Mouse (Mus musculus): ENCODE results near the gene Adap1.

The Adap1 gene

DNA sequence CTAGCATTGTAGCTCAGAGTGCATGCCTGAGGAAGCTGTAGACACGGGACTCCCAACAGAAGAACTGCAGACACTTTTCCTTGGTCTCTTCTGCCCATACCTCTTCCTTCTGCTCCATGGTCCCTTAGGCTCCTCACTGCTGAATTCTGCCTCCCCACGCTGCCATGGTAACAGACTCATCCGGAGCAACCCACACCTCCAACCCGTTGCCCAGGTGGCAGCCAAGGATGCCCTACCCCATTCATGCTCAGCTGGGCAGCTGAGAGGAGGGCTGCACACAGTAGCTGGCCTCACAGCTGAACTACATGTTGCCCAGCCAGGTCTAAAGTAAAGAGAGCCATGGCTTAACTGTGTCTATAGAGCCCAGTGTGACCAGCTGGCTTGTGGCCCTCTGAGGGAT is 36.8 kb downstream of the Adap1 start:
- CTCF ChIA-PET: no interaction called here

DNA sequence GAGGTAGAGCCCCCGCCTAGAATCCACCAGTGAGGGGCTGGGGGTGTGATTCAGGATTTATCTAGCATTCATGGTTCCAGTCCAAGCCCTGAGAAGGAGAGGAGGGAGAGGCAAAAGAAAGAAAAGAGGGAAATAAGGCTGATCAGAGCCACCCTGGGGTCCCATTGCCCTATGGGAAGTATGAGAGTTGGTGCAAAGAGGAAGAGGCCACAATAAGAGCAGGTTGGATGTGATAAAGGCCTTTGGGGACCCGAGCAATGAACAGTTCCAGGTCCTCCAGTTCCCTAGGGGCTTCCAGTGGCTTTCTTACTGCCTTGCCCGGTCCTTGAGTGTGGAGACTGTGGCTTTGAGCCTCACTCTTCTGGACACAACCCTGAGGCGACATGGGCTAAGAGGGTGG is 37.6 kb downstream of the Adap1 start:
- CTCF ChIA-PET: no interaction called here

DNA sequence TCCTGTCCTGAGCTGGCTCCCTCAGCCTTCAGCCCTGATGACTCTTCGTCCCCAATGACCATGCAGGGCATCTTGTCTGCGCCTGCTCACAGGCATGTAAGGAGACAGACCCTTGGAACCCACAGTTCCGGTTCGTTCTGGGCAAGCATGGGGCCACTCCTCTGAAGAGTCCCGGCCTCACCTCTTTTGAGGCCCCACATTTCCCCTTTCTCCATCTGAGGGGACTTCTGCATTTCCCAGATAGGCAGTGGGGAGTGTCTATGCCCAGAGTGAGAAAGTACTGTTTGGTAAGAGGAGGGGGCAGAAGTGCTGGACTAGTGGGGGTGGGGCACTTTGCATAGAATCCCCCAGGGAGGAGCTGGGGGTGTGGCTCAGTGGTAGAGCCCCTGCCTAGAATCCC is 38.3 kb downstream of the Adap1 start:
- CTCF ChIA-PET: interaction anchor here (0.5 kb wide), 1 partner anchor 715 kb away, joined by 3 read pairs; no protein-coding TSS in a partner anchor

DNA sequence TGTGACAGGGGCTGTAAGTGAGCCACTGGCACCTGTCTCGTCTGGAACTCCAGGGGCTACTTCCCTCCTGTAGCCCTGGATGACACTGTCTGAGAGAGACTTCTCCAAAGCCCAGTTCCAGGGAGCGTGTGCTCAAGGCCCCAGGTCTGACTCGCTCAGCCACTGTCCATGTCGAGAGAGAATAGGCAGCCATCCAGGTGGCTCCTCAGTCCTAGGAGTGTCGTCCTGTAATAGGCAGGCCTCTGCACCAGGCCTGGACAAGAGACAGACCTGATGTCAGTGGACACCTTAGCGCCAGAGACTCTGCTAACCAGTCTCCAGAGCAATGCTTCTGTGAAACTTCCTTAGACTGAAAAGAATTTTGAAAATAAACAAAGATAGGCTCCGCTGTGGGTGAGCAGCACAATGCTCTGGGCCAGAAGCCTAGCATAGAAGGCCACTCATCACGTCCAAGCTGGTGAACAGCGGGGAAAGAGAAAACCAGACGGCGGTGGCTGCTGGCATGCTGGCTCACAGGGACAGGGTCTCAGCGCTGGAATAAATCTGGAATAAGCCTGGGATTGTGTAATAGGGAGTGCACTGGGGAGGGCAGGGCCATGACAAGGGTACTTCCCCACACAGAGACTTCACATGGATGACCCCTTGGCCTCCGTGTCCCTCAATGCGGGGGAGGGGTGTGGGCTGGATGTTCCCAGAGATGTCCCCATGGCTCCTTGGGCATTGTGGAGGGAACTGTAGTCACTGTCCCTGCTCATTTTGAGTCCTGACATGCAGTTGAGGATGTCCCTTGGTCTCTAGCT is 39.1 kb downstream of the Adap1 start:
- CTCF ChIA-PET: no interaction called here

DNA sequence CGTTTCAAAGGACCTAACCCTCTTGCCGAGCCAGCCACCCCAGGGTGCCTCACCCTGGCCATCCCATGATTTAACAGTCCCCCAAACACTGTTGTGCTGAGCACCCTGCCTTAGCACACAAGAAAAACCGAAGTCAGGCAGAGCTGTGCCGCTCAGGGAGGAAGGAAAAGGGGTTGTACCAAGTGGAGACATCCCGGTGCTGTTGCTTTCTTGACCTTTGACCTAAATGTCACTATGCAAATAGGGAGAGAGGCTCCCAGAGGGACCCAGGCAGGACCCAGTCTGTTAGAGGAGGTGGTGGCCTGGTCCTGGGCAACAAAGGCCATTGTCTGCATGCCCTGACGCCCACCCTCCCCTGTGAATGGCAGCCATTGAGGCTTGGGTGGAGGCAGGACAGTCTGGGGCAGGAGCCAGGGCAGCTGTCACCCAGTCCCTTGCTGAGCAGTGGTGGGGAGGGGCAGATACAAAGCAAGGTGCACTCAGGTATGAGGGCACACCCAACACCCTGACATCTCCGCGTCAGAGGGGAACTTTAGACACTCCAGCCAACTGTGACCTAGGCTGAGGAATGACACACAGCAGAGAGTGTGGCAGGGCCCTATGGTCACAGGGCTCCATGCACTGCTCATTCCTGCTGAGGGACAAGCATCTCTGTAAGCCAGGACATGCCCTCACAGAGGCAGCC is 39.9 kb downstream of the Adap1 start:
- CTCF ChIA-PET: interaction anchor here (1.5 kb wide), 1 partner anchor 16 kb away, joined by 3 read pairs; no protein-coding TSS in a partner anchor

DNA sequence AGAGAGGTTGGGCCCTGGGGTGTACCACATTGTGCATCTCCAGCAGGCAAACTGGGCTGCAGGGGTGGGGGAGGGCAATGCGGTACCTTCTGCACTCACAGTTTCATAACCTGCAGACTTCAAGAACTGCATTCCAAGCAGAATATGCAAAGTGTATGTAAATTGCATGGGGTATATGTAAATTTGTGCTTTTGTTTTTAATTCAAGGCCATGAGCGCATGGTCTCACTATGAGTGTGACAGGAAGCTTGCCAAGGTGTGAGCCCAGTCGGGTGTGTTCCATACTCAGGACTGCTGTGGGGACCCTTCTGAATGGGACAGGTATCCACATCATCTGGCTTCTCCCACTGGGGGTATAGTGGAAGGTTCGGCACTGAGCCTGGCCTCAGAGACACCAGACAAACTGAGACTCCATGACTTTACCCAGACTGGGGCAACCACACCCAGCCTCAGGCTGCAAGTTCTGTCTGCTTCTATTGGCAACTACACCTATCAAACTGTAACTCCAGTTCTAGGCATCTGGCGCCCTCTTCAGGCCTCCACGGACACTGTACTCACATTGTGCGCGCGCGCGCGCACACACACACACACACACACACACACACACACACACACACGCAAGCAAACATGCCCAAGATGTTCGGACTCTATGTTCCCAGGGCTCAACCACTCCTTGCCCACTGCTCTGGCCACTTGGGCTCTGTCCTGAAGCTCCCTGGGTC is 41.8 kb downstream of the Adap1 start:
- CTCF ChIA-PET: interaction anchor here (0.7 to 2.1 kb wide), 3 partner anchors 11 to 42 kb away, joined by 4 to 8 read pairs (median 5); partner anchors contain the start of gene Adap1

DNA sequence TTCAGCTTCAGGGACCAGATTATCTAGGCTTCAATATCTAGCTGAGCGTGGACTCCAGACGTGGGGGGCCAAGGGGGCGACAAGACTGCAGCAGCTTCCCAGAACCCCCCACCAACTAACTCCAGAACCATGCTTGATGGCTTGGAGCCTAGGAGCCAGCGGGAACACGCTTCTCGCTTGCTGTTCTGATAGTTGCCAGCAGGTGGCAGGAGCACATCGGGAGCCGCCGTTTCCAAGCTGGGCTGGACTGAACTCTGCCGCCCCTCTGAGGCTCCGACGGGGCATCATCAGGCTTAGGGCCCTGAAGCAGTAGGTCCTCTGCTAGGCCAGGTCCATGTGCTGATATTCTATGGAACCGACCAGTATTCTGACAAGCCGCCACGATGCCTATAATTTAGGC is 43.2 kb downstream of the Adap1 start:
- CTCF ChIA-PET: interaction anchor here (0.6 to 2.1 kb wide), 2 partner anchors 43 to 60 kb away, joined by 4 to 5 read pairs; partner anchors contain the start of gene Adap1

DNA sequence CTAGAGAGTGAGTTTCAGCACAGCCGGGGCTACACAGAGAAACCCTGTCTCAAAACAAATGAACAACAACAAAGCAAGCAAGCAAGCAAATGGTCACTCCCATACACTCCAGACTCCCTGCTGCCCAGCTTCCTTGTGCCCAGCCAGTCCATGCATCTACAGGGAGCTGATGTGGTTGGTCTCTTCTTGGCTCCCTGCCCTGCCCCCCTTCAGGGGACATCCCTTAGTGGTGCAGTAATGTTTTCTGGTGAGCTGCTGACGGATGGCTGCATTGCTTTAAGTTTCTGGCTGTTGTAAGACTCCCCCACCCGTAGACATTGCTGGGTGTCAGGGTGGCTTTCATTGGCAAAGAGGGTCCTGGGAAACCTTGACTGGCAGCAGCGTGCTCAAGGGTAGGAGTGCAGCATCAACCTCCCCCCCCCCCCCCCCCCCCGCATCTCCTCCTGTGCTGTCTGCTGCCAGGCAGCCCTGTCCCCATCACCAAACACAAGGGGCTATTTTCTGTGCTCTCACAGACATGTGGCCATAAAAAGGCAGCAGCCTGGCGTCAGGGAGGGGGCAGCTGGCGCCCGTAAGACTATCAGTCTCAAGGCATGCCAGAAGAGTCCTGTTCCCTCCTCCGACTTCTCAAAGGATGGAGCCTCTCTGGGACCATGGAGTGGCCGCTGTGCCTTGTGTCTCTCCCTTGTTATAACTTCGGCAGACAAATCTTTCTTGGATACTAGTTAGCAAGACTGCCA is 43.9 kb downstream of the Adap1 start:
- CTCF ChIA-PET: interaction anchor here (2.1 kb wide), 1 partner anchor 44 kb away, joined by 4 read pairs; the partner anchor contains the start of gene Adap1

DNA sequence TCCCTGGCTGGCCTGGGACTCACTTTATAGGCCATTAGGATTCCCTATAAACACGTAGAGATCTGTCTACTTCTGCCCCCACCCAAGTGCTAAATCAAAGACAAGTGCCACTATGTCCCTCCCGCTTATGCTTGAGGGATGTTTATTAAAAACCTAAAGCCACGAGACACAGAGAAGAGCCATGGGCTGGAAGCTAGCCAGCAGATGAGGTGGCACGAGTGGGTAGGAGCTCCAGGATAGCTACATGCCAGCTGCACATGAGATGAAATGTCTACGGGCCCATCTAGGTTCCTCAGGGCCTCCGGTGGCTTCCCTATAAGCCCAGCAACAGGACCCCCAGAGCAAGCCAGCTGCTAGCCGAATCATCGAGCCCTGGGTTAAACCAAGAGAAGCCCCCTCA is 48.1 kb downstream of the Adap1 start:
- CTCF ChIA-PET: no interaction called here

DNA sequence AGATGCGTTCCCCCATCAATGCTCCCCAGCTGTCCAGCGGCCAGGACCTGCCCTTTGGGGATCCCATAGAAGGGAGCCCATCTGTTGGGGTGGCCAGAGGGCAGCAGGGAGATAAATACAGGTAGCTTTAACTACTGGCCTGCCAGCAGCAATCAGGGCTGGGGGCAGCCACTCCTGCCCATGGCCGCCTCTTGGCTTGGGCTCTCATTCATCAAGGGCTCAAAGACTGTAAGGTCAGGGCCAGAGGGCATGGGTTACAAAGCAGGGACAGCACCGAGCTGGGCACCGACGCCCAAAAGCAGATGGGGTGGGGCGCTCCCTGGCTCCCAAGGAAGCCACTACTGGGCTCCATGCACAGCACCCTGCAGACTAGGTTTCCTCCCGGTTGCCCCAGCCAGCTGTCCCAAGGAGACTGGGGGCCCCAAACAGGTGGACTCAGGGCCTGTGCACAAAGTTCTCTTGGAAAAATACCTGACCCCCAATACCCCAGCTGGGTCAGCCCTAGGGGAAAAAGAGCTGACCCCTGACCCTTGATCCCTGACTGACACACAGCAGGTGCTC is 53.3 kb downstream of the Adap1 start:
- CTCF ChIA-PET: no interaction called here

DNA sequence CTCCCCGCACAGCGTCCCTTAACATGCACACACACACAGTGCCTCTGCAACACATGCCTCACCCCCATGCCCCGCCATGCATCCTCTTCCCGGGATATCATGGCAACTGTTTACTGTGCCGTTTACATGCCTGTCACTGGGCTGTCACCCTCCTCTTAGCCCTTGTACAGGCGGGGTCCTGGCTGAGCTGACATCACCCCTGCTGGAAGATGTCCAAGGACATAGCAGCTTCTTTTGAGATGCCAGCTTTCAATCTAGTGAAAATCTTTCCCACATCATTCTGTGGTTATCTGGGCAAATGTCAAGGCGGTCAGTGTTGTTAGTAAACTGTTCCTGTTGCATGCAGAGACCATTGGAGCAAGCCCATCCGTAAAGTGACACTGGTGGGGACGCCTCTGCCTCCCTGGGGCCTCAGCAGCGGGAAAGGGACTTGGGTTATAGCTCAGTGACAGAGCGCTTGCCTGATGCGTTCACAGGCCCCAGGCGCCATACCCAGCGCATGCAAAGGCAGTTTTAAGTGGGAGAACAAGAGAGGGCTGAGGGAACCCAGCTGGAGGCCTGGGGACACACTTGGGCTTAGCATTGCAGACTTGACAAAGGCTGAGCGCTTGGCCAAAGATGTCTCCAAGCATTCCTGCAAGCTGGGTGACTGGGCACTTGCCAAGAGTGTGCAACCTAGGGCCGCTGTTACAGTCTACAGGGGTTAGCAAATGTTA is 54.5 kb downstream of the Adap1 start:
- CTCF ChIA-PET: no interaction called here

DNA sequence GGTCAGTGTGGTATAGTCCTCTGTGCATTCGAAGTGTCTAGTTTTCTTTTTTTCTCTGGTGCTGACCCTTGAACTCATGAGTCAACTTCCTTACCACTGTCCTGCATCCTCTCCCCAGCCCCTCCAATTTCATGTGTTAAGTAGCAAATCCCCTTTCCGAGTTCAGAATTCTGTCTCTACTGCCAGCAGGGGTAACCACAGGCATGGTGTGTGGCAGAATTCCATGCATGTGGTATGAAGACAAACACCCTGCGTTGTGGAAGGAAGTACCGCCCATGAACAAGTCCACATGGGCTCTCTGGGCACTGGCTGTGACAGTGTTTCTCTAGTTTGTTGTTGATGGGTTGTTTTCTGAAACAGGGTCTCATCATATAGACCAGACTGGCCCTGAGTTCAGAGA is 57.8 kb downstream of the Adap1 start:
- CTCF ChIA-PET: no interaction called here

DNA sequence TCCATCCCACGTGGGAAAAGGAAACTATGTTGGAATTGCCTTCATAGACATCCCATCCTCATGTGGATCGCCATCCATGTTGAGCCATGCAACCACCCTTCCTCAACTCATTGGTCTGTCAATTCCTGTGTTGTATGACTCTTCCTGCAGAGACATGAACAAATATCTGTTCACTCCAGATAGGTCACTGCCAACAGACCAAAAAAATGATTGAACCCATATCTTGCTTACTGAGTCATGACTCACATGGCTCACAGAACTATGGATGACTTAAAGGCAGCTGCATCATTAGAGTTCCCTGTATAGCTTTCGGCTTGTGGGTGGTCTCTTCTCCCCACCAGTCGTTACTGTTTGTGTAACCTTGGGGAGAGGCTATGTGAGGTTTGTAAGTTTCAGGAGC is 64.0 kb downstream of the Adap1 start:
- CTCF ChIA-PET: no interaction called here

DNA sequence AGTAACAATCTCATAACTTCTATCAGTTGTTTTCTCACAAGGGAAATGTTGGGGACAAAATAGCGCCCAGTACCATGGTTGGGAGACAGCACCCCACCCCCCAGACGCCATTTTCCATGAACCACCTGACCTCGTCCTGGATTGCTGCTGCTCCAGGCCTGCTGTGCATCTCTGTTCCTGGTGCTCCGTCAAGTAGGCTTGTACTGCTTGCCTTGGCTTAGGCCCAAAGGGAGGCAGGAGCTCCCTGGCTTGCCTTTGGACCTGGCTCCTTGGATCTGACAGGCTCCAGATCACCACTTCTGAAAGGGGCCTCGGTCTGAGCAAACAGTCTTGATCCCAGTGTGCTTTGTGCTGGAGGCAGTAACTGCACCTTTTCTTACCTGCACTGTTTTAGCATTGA is 65.6 kb downstream of the Adap1 start:
- CTCF ChIA-PET: interaction anchor here (0.6 kb wide), 1 partner anchor 63 kb away, joined by 3 read pairs; no protein-coding TSS in a partner anchor

DNA sequence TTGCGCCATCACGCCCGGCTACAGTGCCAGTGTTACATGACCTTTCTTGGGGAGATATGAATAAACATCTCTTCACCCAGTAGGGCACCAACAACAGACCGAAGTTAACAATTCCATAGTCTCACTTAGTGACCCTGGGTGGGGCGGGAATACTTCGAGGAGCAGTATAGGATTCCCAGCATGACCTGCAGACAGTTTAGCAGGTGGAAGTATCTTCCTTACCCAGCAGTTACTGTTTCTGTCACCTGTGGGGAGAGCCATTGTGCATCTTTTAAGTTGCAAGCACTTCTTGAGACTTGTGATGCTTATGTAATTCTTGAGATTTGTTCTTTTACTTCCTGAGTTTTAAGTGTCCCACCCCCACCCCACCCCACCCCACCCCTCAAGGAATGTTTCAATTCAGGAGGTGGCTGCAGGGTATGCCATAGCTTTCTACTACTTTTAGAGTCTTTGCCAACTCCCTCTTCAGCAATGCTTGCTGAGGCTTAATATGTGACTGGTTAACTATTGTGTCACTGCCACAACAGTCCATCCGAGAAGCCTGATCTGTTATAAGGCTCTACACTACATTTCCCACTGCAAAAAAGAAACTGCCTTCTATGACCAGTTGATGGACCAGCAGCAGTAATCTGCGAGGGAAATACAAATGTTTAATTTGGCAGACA is 66.9 kb downstream of the Adap1 start:
- CTCF ChIA-PET: interaction anchor here (0.6 kb wide), 1 partner anchor 159 kb away, joined by 3 read pairs; no protein-coding TSS in a partner anchor

DNA sequence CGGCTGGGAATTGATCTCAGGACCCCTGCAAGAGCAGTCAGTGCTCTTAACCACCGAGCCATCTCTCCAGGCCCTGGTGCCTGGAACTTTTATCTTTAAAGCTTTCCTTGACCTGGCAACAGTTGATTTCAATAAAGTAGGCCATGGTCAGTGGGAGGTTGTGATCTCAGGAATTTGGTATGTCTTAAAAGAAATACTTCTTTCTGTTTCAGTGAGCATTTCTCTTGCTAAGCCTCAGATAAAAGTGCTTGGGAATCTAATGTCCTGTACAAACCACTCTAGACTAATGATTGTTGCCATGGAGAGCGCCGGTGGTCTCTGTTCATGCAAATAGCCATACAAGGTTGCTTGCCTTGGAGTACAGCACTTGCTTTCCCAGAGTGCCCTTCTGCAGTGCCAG is 67.6 kb downstream of the Adap1 start:
- CTCF ChIA-PET: no interaction called here

DNA sequence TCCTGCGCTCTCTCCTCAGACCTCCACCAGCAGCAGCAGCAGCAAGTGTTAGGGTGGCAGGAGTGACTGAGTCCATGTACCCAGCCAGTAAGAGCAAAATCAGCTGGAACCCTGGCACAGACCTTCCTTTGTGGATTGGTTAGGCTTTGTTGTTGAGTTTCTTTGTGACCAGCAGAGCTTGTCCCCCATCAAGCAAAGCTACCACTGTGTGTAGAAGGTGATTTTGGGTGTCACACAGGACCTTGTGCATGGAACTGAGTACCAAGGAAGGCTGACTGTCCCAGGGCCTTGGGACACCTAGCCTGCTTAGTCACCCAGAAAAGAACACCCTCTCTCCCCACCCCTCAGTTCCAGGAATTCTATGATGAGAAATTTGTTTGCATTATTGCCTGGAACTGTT is 68.2 kb downstream of the Adap1 start:
- CTCF ChIA-PET: no interaction called here

DNA sequence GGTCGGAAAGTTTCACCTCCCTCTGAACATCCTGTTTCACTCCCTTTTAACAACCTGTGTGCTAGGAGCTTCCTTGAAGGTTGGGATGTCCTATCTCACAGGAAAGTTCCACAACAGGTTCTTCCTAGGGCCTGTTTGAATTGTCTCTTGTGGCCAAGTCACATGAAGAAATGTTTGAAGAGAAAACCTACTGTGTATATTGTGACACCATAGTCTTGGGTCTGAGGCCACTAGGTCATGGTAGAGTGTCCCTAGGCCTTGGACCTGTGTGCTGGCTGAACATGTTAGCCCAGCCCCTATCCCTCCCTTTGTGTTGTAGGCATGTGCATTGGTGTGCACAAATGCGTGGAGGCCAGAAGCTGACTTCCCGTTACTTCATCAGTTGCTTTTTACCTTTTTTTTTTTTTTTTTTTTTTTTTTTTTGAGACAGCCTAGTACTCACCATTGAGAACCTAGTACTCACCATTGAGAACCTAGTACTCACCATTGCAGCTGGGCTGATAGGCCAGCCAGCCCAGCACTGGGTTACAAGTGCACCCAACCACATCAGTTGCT is 69.1 kb downstream of the Adap1 start:
- CTCF ChIA-PET: interaction anchor here (0.6 kb wide), 1 partner anchor 66 kb away, joined by 6 read pairs; no protein-coding TSS in a partner anchor

DNA sequence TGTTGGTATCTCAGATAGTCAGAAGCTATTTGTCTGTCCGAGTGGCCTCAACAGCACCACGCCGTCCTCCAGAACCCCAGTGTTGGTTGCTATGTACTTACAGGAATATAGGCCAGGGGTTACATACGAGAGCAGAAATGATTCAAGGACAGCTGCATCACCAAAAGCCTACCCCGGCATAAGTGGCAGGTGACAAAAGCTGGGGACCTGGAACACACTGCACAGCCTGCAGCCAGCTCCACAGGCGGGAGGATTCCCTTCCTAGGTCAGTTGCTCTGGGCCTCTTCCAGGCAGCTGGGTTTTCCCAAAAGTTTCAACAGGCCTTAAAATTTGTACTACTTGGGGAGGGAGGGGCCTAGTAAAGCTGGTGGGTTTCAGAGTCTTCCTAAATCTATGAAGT is 69.6 kb downstream of the Adap1 start:
- CTCF ChIA-PET: interaction anchor here (0.6 kb wide), 1 partner anchor 67 kb away, joined by 6 read pairs; no protein-coding TSS in a partner anchor

DNA sequence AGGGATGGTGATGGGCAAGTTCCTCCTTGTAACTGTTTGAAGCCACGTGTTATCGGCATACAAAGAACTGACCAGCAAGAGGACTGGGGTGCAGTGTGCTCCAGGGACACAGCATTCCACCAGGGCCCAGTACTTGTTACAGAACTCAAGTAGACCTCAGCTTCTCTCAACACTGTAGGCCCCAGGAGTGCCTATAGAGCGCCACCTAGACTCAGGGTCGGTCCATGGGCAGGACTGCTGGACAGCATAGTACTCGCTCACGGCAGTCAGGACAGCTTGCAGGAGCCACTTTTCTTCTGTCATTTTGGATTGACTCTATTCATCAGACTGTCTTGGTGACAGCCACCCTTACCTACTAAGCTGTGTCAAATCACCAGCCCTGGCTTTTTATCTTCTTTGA is 70.5 kb downstream of the Adap1 start:
- CTCF ChIA-PET: no interaction called here

Data from spleen, embryonic (tissue).